Mouse (Mus musculus): ENCODE data around the gene Syt6. TPM values are rescaled to one million over a fixed set of nuclear protein-coding genes. Genes with fewer than 3 reads are reported as not detected.

The Syt6 gene
- polyA plus RNA-seq, 1 experiment from 2014 or later: 1.5 TPM

DNA sequence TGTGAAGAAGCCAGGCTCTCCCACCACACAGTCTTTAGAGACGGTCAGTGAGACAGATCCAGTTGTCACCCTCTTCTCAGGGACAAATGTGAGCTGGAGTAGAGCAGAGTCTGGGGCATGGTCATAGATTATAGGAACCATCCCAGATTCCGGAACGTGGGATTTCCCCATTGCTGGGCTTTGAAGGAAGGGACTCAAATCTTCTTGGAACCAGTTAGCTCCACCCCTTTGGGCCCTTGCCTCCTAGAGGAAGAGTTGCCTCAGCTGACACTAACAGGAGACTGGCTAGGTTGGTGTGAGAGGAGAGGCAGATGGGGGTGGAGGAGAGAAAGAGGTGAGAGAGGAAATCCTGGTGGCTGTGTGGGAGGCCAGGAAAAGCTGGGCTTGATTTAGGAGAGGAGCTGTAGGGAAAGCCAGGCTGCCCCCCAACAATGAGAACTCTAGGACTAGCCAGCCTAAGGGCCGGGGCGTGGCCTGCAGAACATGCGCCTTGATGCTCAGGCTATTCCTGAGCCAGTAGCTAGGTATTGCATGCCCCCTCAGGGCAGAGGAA lies 31.1 kb downstream of the Syt6 start:
- no peak for ATAC-seq
- Histone ChIP-seq H3K4me3 (replicated peaks) (no peak overlapping the region), H3K36me3 (no peaks in the 10 kb centered on the region), H3K27ac (no peak overlapping the region), H3K4me2 (replicated peaks) (no peak overlapping the region), H3K27me3 (replicated peaks) (no peaks in the 10 kb centered on the region), H3K9ac (no peak overlapping the region), H3K9me3 (no peaks in the 10 kb centered on the region), H3K4me1 (replicated peaks) (no peaks in the 10 kb centered on the region)
- 84% methylated on average over 6 of the region's 6 CpGs for WGBS

- H3K9me3 ChIP-seq: no peaks in the 10 kb centered on the region
- no peak overlapping the region for H3K4me2 ChIP-seq (replicated peaks)
- no peak overlapping the region for H3K9ac ChIP-seq
- H3K27me3 ChIP-seq (replicated peaks): no peaks in the 10 kb centered on the region
- no peaks in the 10 kb centered on the region for H3K36me3 ChIP-seq
- no peak overlapping the region for H3K4me3 ChIP-seq (replicated peaks)
- ATAC-seq: no peak
- H3K27ac ChIP-seq: no peak overlapping the region
- no peaks in the 10 kb centered on the region for H3K4me1 ChIP-seq (replicated peaks)
- 81% methylated on average over 13 of the region's 13 CpGs for WGBS
Measured at GRCm38 (mm10) chr3:103606660-103607595, 31.9 kb downstream of the Syt6 start.

DNA sequence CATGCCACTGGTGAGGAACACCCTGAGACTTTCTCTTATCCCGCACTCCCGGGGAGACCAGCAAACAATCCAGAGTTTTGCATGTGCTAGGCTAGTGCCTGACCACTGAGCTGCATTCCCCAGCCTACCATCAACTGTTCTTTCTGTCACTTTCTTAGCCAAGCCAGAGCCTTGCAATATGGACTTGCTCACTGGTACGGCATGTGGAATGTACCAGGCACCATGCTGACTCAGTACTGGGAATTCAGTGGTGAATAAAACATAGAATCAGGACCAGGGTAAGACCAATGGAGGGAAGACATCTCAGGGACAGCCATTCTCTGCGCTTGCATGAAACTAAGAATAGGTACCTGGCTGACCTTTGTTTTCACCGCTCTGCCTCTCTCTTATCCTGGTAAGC lies 35.2 kb downstream of the Syt6 start:
- Histone ChIP-seq H3K9ac (no peak overlapping the region), H3K4me2 (replicated peaks) (no peak overlapping the region), H3K9me3 (no peaks in the 10 kb centered on the region), H3K27ac (no peak overlapping the region), H3K4me3 (replicated peaks) (no peak overlapping the region), H3K27me3 (replicated peaks) (no peaks in the 10 kb centered on the region), H3K4me1 (replicated peaks) (no peaks in the 10 kb centered on the region), H3K36me3 (no peaks in the 10 kb centered on the region)
- ATAC-seq: no peak
- 92% methylated on average over 5 of the region's 5 CpGs for WGBS

GRCm38 (mm10) chr3:103612636-103613355 lies 37.8 kb downstream of the Syt6 start:
- no peak for ATAC-seq
- 73% methylated on average over 9 of the region's 9 CpGs for WGBS
- H3K4me3 ChIP-seq (replicated peaks): no peak overlapping the region

GRCm38 (mm10) chr3:103615621-103616020 lies 40.6 kb downstream of the Syt6 start:
- ATAC-seq: no peak
- H3K4me3 ChIP-seq (replicated peaks): no peak overlapping the region

More at GRCm38 (mm10) chr3:103612636-103613355, 37.8 kb downstream of the Syt6 start:
- H3K36me3 ChIP-seq: no peaks in the 10 kb centered on the region
- no peaks in the 10 kb centered on the region for H3K27me3 ChIP-seq (replicated peaks)
- no peak overlapping the region for H3K27ac ChIP-seq
- no peaks in the 10 kb centered on the region for H3K4me1 ChIP-seq (replicated peaks)
- H3K9me3 ChIP-seq: no peaks in the 10 kb centered on the region
- no peak overlapping the region for H3K4me2 ChIP-seq (replicated peaks)
- H3K9ac ChIP-seq: no peak overlapping the region

DNA sequence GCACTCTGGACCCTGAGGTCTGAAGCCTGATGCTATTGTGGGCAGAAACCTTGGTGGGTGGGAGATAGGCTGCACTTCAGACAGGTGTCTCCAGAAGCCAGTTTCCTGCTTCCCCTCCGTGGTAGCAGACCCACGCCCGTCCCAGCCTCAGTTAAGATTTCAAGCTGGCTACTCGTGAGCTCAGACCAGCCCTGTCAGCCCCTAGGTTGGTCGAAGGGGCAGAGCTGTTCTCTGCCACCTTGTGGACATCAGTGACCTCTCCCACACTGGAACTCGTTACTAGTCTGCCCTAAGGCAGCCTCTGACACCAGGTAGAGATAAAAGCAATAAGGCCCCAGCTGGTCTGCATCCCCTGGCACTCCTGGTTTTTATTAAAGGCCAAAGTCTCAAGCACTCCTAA lies 42.0 kb downstream of the Syt6 start:
- no peak for ATAC-seq
- H3K4me1 ChIP-seq (replicated peaks): no peaks in the 10 kb centered on the region
- H3K36me3 ChIP-seq: no peaks in the 10 kb centered on the region
- no peaks in the 10 kb centered on the region for H3K27me3 ChIP-seq (replicated peaks)
- H3K4me3 ChIP-seq (replicated peaks): no peak overlapping the region
- 35% methylated on average over 6 of the region's 6 CpGs for WGBS
- H3K9me3 ChIP-seq: no peaks in the 10 kb centered on the region
- no peak overlapping the region for H3K9ac ChIP-seq
- H3K4me2 ChIP-seq (replicated peaks): no peak overlapping the region
- H3K27ac ChIP-seq: no peak overlapping the region

More at GRCm38 (mm10) chr3:103615621-103616020, 40.6 kb downstream of the Syt6 start:
- WGBS: 78% methylated on average over 4 of the region's 4 CpGs
- H3K4me2 ChIP-seq (replicated peaks): no peak overlapping the region
- no peaks in the 10 kb centered on the region for H3K9me3 ChIP-seq
- H3K4me1 ChIP-seq (replicated peaks): no peaks in the 10 kb centered on the region
- H3K27ac ChIP-seq: no peak overlapping the region
- no peaks in the 10 kb centered on the region for H3K36me3 ChIP-seq
- no peaks in the 10 kb centered on the region for H3K27me3 ChIP-seq (replicated peaks)
- no peak overlapping the region for H3K9ac ChIP-seq

DNA sequence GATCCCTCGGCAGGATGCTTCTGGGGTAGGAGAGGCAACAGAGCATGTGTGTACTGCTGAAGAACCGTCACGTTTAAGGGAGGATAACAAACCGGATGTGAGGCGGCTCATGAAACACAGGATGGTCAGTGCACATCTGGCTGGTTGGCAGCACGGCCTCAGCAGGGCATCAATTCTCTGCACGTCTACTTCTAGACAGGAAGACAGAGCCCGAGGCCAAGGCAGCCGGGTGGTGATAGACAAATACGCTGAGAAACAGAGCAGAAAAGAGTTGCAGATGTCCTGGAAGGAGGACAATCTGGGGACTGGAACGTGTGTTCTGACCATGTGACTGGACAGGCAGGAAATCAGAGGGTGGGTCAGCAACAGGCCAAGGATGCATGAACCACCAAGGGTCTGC lies 45.1 kb downstream of the Syt6 start:
- Histone ChIP-seq H3K4me1 (replicated peaks) (0 out of 2 replicates have a peak, but pooled peaks cover 4% of the 10 kb centered on the region), H3K4me2 (replicated peaks) (no peak overlapping the region), H3K9me3 (no peaks in the 10 kb centered on the region), H3K9ac (no peak overlapping the region), H3K27me3 (replicated peaks) (no peaks in the 10 kb centered on the region), H3K36me3 (no peaks in the 10 kb centered on the region), H3K4me3 (replicated peaks) (no peak overlapping the region), H3K27ac (no peak overlapping the region)
- WGBS: 62% methylated on average over 11 of the region's 11 CpGs
- ATAC-seq: no peak

GRCm38 (mm10) chr3:103623893-103624470 lies 49.0 kb downstream of the Syt6 start:
- no peaks in the 10 kb centered on the region for H3K36me3 ChIP-seq
- 87% methylated on average over 10 of the region's 10 CpGs for WGBS
- no peak overlapping the region for H3K9ac ChIP-seq
- no peak overlapping the region for H3K27ac ChIP-seq
- H3K9me3 ChIP-seq: no peaks in the 10 kb centered on the region
- H3K4me3 ChIP-seq (replicated peaks): no peak overlapping the region
- H3K4me1 ChIP-seq (replicated peaks): 0 out of 2 replicates have a peak, but pooled peaks cover 4% of the 10 kb centered on the region
- no peak overlapping the region for H3K4me2 ChIP-seq (replicated peaks)
- no peaks in the 10 kb centered on the region for H3K27me3 ChIP-seq (replicated peaks)
- ATAC-seq: no peak

DNA sequence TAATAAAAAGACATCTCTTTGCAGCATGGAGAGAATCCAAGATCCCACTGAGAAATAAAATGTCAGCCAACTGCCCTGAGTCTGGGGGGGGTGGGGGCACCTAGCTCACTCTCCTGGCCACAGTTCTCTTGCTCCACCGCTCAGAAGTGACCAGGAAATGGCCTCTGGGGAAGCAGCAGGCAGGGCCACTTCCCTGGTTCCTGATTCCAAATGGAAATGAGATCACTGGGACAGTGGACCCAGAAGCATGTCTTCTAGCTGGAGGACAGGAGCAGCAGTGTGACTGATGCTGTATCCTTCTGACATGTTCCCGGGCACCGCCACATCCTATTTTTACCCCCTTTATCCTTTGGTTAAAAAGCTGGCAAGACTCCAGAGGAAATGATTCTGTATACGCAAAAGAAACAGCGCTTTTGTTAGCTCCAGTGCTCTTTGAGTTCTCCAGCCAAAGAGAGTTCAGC lies 49.6 kb downstream of the Syt6 start:
- Histone ChIP-seq H3K9me3 (no peaks in the 10 kb centered on the region), H3K4me1 (replicated peaks) (0 out of 2 replicates have a peak, but pooled peaks cover 4% of the 10 kb centered on the region), H3K36me3 (no peaks in the 10 kb centered on the region), H3K27ac (no peak overlapping the region), H3K4me3 (replicated peaks) (no peak overlapping the region), H3K4me2 (replicated peaks) (no peak overlapping the region), H3K9ac (no peak overlapping the region), H3K27me3 (replicated peaks) (no peaks in the 10 kb centered on the region)
- ATAC-seq: no peak
- WGBS: 51% methylated on average over 5 of the region's 5 CpGs

- no peak for ATAC-seq
- no peak overlapping the region for H3K27ac ChIP-seq
- no peaks in the 10 kb centered on the region for H3K9me3 ChIP-seq
- H3K9ac ChIP-seq: no peak overlapping the region
- no peak overlapping the region for H3K4me3 ChIP-seq (replicated peaks)
- H3K4me2 ChIP-seq (replicated peaks): no peak overlapping the region
- H3K4me1 ChIP-seq (replicated peaks): 0 out of 2 replicates have a peak, but pooled peaks cover 4% of the 10 kb centered on the region
- 87% methylated on average over 13 of the region's 13 CpGs for WGBS
- no peaks in the 10 kb centered on the region for H3K27me3 ChIP-seq (replicated peaks)
- no peaks in the 10 kb centered on the region for H3K36me3 ChIP-seq
Measured at GRCm38 (mm10) chr3:103625169-103625568, 50.1 kb downstream of the Syt6 start.

DNA sequence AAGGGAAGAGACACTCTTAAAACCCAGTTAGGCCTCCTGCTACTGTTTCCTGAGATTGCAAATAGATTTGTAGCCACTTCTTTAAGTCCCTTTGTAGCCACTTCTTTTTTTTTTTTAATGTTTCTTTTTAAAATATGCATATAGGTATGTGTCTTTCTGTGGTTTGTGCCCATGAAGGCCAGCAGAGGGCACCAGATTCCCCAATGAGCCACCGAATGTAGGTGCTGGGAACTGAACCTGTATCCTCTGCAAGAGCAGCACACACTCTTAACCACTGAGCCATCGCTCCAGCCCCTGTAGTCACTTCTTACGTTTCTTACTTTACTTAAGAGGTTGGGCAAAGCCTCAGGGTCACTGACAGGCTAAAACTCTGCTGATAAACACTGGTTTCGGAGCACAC lies 51.5 kb downstream of the Syt6 start:
- Histone ChIP-seq H3K27ac (no peak overlapping the region), H3K9me3 (no peaks in the 10 kb centered on the region), H3K4me3 (replicated peaks) (no peak overlapping the region), H3K4me1 (replicated peaks) (0 out of 2 replicates have a peak, but pooled peaks cover 4% of the 10 kb centered on the region), H3K36me3 (no peaks in the 10 kb centered on the region), H3K9ac (no peak overlapping the region), H3K27me3 (replicated peaks) (no peaks in the 10 kb centered on the region), H3K4me2 (replicated peaks) (no peak overlapping the region)
- 85% methylated on average over 4 of the region's 4 CpGs for WGBS
- ATAC-seq: no peak

- Histone ChIP-seq H3K9ac (no peak overlapping the region), H3K27me3 (replicated peaks) (no peaks in the 10 kb centered on the region), H3K9me3 (no peaks in the 10 kb centered on the region), H3K4me2 (replicated peaks) (no peak overlapping the region), H3K4me3 (replicated peaks) (no peak overlapping the region), H3K27ac (no peak overlapping the region), H3K36me3 (no peaks in the 10 kb centered on the region), H3K4me1 (replicated peaks) (0 out of 2 replicates have a peak, but pooled peaks cover 4% of the 10 kb centered on the region)
- WGBS: 76% methylated on average over 3 of the region's 3 CpGs
- no peak for ATAC-seq
Measured at GRCm38 (mm10) chr3:103627661-103628060, 52.6 kb downstream of the Syt6 start.
